Mouse (Mus musculus) bone marrow, adult 2 months (tissue): ENCODE data around the gene Dlgap1.

Experiments
- CTCF ChIP-seq: fragments of 200-500 bp; IDR thresholded peaks from 2 replicates; pipeline ENCODE4 v1.5.1; 2011; ENCODE audit warnings: low read length, control low read depth; ENCODE audit not compliant: control insufficient read depth, insufficient read depth
- POLR2A ChIP-seq: fragments of 200-500 bp; IDR thresholded peaks from 2 replicates; pipeline ENCODE4 v1.6.1; 2011; ENCODE audit warnings: low read depth, mild to moderate bottlenecking, control low read depth, low read length, borderline replicate concordance; ENCODE audit not compliant: control insufficient read depth

DNA sequence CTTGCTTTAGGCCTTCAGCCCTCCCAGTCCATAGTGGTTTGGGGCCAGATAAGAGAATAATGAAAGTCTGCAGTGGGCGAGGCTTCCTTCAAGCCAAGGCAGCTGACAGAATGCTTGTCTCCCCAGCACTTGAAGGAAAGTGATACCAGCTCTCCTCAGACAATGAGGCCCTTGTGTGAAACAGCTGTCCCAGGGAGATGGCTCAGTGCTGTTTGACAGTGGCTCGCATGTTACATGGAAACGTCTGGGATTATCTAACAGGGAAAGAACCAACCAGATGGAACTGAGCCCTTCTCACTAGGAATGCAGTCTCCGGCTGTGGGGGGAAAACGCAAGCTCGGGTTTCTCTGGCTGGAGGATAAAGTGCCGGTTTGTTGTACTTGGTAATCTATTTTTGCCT, 825.4 kb downstream of the Dlgap1 start:
- TF ChIP-seq POLR2A (no peak), CTCF (no peak)
